Mouse (Mus musculus) cortical plate, adult 2 months (tissue): ENCODE results near the gene Mon1a.

ENCODE experiments used
- CTCF ChIP-seq: fragments of 200-500 bp; IDR thresholded peaks from 2 replicates; pipeline ENCODE4 v1.5.1; 2011; ENCODE audit warnings: mild to moderate bottlenecking, control low read depth, low read length; ENCODE audit not compliant: insufficient read depth; ENCODE audit errors: extremely low read depth
- POLR2A ChIP-seq: fragments of 200-500 bp; IDR thresholded peaks from 2 replicates; pipeline ENCODE4 v1.6.1; 2011; ENCODE audit warnings: mild to moderate bottlenecking, low read length, control low read depth; ENCODE audit not compliant: insufficient read depth; ENCODE audit errors: extremely low read depth

DNA sequence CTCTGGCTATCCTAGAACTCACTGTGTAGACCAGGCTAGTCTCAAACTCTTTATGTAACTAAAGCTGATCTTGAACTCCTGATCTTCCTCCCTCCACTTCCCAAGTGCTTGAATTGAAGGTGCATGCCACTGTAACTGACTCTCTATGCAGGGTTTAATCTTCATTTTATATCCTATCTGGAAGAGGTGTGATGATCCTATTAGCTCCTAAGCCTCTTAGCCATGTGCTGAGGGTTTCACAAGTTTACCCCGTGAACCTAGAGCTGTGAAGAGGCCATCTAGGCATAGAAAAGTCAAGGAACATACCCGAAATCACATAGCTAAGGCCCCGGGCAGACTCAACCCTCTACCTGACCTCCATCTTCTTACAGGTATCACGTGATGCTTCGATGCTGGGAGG, 31.5 kb downstream of the Mon1a start:
- no peak for TF ChIP-seq POLR2A
- no peak for TF ChIP-seq CTCF
